Mouse (Mus musculus) spleen, adult 18-20 months (tissue): Measurements from ENCODE around the gene Gm20388.

Source experiments
- DNase-seq, 2 experiments: peaks; one replicate each; pipeline ENCODE4 v3.0.0; 2022; ENCODE audit warnings: mixed read lengths in 2 of 2

Gene Gm20388

DNA sequence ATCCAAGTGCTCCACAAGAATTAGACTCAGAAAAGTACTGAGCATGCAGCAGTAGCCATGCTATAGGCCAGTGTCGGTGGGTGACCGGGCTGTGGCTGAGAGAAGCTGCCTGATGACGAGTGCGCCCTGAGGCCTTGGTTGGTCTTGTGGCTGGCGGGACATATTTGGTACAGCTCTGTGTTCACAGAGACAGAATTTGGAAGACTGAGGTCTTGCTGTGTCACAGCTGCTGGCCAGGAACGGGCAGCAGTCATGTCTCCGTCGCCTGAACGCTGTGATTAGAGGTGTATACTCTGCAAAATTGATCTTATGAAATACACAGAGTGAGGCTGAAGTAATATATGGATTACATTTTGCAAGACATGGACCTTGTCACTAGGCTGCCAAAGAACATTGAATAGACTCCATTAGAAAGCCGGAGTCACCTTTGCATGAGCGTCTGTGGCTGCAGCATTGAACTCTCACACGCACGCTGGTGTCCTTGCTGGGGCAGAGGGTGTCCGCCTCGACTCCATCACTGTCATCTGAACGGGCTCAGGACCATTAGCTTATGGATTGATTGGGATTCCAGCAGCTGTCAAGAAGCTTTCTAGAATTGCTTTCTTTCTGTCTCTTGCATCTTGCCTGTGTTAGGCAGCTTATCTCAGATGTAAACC, 5.7 kb downstream of the Gm20388 start:
- DNase-seq = no peak

DNA sequence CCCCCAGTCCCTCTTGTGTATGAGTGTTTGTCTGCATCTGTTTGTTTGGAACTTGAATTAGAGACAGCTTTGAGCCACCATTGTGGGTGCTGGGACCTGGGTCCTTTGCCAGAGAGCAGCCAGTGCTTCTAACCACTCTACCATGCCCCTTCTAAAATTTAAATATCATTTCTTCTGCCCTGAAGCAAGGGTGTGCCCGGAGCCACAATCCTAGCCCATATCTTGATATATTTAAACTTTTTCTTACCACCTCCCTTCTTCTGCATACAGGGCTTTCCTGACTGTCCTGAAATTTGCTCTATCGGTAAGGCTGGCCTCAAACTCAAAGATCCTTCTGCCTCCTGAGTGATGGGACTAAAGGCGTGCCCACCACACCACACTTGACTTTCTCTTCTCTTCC, 6.8 kb downstream of the Gm20388 start:
- DNase-seq = no peak

DNA sequence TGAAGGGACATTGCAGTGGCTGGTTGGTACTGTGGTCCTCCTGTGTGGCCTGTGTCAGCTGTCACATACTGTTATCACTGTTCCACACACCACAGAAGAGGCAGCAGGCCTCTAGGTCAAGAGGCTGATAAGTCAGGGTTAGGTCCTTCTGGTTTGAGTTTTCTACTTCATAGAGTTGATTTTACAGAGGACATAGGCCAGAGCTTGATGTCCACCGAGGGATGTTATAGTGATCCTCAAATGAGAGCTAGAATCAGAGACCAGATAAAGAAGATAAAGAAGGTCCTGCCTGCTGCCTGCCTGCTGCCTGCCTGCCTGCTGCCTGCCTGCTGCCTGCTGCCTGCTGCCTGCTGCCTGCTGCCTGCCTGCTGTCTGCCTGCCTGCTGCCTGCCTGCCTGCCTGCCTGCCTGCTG, 7.5 kb downstream of the Gm20388 start:
- DNase-seq = no peak

DNA sequence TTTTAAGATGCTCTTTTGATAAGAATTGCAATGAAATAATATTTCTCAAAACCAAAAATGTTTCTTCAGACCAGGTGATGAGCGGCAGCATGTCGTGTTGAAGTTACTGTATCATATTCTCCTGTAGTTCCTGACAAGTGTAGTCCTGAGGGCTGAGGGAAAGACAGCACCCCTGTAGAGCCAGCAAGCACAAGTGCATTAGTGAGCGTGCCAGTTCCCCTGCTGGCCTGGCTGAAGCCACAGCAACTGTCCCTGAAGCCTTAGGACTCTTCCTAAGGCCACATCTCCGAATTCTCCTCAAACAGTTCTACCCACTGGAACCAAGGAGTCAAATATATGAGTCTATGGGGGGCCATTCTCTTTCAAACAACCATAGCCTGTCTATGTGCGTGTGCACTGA, 12.6 kb downstream of the Gm20388 start:
- DNase-seq = no peak

DNA sequence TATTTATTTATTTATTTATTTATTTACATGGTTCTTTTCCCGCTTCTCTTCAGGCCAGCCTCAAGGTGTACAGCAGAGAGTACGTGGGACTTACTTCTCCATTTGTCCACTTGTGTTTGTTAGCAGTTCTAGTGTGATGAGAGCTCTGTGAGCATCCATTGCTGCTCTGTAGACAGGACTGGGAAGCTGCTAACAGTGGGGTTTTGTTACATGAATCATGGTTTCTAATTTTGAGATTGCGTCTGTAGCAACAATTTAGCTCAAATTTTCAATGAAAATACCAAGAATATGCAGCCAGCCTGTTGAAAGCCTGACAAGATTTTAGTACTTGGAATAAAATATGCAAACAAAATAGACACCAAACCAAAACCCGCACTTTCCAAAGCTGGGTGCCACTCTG, 14.8 kb downstream of the Gm20388 start:
- no peak for DNase-seq

DNA sequence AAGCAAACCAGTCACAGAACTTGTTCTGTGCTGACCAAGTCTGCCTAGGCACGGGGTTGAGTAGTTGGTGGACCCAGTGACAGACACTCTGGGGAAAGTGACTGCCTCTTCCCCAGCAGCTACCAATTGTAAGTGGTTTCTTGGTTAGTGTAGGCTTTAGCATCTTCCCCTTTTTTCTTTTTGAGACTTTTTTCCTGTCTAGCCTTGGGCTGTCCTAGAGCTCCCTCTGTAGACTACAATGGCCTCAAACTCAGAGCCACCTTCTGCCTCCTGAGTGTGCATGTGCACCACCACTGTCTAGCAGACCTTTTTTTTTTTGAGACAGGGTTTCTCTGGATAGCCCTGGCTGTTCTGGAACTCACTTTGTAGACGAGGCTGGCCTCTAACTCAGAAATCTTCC, 15.8 kb downstream of the Gm20388 start:
- DNase-seq = peak in 1 of 2 experiments; percentile 29

DNA sequence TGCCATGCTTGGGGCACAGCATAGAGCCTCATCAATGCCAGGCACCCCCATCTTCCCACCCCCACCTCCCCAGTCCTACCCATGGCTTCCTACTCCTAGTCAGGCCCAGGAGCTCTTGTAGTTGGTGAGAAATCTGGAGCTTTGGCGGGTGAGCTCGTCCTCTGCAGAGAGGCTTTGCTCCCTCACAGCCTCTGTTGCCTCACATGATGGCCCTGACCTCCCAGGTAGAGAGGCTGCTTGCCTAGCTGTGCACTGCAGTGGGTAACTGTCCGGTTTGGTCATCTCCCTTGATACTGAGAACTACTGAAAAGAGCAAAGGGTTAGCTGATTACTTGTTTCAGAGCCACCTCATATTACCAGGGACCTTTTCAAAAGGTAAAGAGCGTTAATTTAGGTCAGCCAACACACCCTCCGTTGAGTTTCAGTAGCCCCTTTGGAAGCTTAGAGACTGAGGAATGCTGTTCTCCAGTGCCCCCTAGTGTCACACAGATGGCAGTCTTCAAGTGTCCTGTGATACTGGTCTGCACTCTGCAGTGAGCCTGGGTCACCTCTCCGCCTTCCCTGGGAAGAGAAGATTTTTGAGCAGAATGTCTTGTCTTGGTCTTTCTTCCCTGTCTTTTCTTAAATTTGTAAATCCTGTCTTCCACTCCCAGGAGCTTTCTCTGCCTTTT, 16.9 kb downstream of the Gm20388 start:
- no peak for DNase-seq

DNA sequence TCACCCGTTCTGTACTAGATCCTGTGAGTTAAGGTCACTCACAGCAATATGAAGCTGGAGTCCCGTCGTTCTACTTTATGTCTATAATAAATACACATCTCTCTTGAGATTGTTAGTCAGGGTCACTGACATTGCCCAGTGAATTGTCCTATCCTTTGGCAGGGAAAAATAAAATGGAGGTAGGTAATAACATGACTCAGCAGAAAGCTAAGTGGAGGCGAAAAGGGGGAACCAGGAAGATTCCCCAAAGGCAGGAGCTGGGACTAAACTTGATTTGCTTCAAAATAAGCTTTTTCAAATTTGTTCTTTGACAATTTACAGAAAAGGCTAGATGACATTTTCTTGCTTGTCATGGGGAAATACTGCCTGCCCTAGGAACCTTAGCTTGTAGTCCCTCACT, 20.7 kb downstream of the Gm20388 start:
- no peak for DNase-seq

DNA sequence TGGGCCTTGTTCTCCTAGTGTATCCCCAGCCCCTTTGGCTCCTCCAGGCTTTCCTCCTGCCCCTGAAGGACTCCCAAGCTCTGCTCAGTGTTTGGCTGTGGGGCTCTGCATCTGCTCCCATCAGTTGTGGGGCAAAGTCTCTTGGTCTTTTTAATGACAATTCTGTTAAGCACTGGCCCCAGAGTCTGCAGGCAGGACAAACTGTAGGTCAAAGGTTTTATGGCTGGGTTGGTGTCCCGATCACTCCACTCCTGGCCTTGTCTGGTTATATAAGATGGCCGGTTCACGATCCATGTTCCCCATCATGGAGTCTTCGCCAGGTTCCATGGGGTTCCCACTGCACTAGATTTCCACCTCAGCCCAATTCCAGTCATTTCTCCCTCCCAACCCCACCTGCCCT, 23.0 kb downstream of the Gm20388 start:
- DNase-seq = no peak

DNA sequence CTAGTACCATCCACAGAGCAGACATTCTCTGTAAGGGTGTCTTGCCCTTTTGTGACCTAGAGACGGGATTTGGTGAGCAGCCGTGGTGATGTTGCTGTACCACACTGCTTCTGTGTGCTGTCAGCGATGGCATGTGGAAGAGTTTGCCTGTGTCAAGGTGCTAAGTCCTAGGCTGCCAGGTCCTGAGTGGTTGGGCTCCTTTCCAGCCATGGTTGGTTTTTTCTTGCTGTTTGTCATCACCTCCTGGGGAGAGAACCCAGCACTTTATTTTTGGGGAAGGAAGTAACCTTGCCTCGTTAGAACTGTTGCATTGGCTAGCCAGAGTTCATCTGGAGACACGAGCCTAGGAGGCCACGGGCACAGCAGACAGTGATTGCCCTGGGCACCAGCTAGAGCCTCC, 24.9 kb downstream of the Gm20388 start:
- DNase-seq = no peak

DNA sequence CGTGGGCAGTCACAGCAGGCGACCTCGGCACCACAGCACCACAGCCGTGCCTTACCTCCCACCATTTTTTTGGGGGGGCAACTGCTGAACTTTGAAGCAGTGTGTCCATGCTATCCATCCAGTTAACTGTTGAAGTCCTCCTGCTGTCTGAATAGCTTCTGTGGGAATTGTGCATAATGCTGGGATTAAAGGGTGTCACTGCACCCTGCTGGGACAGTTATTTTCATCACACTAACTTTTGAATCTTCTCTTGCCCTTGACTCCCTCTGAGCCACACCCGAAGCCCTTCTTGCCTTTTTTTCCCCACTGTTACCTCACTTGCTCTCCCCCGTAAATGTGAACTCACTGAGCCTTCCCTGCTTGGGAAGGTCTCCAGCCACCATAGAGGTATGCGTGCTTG, 27.8 kb downstream of the Gm20388 start:
- DNase-seq = no peak

DNA sequence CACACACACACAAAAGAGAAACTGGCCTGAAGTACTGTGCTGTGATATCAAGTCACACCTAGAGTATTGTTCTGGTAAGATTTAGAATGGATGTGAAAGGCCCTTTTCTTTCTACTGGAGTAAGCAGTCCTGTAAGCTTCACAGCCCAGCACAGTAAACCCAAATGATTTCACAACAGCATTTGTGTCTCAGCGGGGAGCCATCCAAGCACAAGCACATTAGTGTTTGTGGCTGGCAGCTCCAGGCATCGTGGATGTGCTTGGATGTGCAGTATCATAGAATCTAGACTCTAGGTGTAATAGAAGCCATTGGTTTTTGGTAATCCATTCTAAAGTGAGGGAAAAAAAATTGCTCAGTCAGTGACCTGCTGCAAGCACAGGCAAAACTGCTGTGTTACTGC, 28.7 kb downstream of the Gm20388 start:
- no peak for DNase-seq

DNA sequence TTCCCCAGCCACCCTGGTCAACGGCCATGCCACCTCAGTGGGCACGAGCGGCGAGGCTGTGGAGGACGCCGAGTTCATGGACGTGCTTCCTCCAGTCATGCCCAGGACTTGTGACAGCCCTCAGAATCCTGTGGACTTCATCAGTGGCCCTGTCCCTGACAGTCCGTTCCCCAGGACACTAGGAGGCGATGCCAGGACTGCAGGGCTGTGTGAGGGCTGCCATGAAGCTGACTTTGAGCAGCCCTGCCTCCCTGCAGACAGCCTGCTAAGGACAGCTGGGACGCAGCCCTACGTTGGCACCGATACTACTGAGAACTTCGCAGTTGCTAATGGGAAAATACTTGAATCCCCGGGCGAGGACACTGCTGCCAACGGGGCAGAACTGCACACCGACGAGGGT, 30.8 kb downstream of the Gm20388 start:
- no peak for DNase-seq

DNA sequence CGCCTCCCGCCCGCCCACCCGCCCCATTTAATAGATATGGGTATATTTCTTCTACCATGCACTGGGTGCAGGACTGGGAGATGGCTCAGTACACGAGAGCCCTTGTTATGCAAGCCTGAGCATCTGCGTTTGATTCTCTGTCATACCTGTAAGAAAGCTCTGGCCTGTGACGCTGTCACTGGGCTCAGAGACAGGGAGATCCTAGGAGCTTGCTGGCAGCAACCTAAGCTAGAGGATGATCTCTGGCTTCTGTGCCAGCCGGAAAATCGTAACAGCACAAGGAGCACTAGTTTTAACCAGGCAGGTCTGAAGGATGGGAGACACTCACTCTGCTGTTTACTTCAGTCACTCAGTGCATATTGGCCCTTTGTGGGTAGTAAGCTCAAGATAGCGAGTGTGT, 33.0 kb downstream of the Gm20388 start:
- DNase-seq = no peak

DNA sequence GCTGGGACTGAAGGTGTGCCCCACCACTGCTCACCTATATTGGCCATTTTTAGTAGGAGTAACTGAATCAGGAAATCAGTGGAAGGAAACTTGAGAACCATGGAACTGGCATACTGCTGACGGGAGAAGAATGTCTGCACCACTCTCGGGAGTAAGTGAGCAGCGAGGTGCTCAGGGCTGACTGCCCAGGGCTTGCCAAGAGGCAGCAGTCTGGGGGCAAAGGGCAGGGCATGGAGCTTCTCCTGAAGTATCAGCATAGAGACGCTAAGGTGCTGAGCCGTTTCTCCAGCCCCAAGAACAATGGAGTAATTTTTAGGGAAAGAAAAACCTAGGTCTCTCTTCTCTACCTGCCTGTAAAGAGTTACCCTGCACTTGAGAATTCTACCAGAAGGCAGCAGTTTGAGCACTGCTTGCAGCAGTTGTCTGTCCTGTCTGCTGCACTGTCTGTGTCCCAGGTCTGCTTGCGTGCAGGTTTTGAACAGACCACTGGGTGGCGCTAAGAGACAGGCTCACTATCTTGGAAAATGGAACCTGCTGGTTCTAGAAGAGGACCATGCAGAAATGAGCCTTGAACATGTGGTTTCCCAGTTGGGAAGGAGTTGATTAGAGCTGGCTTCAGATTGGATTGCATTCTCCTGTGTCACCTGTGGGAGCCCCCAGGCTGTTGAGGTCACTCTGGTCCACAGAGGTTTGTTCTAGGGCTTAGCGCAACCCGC, 33.6 kb downstream of the Gm20388 start:
- peak in 1 of 2 experiments; percentile 62 for DNase-seq

DNA sequence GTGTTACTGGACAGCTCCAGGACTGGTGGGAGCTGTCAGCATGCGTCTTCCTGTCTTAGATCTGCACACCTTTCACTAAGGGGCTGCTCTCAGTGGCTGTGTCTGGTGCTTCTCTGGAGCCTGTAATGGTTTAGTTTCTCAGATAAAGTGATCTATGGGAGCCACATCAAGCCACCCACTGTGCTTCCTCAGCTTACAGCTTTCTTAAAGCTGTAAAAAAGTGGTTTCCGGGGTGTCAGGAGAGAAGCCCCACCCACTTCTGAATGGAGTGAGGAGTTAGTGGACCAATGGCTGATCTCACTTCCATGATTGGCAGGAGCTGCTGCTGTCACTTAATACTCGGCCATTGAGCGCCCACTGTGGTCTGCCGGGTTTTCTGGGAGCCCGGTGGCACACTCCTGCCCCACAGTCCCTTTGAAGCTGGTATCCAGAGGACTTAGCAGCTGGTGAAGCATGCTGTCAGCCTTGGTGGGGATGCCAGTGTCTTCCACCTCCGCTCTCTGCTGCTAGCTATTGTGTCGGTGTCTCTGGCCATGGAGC, 35.8 kb downstream of the Gm20388 start:
- no peak for DNase-seq

DNA sequence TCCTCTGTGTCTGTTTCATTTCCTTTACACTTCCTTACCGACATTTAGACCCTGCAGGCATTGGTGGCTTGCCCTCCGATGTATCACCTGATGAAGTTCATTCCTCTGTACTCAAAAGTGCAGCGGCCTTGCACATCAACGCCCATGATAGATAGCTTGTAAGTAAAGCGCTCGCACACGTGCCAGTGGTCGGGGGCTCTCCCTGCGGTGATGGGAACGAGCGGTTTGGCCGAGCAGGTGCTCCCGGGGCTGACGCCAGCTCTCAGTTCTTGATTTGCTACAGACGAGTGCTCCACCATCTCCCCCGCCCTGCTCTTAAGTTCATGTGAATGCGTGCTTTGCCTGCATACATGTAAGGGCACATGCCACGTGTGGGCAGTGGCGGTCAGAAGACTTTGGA, 37.0 kb downstream of the Gm20388 start:
- no peak for DNase-seq

DNA sequence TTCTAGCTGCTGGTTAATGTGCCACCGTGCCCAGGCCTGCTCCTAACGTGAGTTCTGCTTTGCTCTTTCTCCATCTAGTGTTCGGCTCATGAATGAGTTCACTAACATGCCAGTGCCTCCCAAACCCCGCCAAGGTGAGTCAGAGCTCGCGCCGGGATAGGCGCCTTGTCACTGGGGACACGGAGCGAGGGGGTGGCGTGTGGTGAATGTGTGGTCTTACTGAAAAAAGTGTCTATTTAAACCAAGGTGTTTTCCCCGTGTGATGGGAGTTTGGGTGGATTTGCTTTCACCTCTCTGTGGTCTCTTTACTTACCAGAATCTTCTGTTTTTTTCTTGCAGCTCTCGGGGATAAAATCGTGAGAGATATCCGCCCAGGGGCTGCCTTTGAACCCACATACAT, 37.7 kb downstream of the Gm20388 start:
- no peak for DNase-seq

DNA sequence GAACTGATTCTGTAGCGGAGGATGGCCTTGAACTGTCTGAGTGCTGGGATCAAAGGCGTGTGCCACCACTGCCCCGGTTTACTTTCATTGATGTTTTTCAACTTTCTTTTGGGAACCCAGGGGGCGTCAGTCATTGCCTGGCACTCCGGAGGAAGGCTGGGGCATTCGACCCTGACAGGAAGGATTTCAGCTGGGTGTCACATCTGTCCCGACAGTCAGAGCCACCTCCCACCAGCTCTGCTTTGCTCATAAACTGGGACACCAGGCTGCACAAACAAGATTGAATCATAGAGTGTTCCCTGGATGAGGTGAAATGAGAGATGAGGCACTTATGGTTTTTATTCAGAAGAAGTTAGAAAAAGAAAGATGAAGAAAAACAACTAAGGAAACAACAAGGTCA, 41.6 kb downstream of the Gm20388 start:
- no peak for DNase-seq

DNA sequence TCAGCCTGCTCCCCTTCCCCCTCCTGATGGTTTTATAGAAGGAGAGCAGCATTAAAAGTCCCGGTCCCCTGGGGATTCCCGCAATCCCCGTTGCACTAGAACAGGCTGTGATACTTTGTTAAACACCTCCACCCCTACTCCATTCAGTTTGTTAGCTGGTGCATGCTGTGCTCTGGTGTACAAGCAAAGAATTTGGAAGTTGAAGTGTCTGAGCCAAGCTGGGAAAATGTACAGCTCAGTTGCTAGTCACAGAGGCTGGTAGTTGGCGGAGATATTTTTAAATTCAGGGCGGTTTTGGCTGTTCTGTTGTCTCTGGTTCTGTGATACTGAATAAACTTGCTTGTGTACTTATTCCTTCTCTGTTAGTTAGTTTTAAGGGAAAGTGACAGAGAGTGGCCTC, 42.1 kb downstream of the Gm20388 start:
- no peak for DNase-seq

DNA sequence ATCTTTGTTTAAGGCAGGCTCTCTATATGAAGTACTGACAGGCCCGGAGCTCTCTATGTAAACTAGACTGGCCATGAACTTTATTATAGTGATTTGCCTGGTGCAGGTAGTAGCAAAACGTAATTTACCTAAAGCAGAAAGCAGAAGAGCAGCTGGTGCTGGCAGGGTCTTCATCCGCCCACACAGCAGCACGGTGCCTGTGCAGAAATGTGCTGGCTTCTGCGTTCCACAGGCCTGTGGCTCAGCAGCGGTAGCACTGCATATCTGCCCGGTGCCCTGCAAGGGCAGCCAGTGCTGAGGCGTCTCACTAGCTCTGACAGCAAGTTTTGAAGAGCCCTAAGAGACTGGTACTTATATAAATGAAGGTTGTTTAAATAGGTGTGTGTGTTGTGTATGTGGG, 44.7 kb downstream of the Gm20388 start:
- no peak for DNase-seq

DNA sequence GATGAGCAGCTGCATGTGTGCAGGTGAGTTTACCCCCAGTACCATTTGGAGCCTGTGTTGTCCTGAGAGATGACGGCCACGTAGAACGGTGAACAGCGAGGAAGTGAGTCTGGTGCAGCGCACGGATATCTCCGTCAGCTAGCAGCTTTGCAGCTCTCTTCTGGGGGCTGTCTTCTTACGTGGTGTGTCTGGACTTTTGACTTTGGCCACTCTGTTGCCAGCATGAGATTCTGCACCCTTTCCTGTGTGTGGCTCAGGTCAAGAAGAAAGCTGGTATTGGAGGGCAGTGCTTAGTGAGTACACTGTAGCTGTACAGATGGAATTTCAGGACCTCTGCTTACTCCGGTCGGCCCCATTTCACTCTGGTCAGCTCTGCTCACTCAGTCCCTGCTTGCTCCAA, 47.4 kb downstream of the Gm20388 start:
- DNase-seq = no peak

DNA sequence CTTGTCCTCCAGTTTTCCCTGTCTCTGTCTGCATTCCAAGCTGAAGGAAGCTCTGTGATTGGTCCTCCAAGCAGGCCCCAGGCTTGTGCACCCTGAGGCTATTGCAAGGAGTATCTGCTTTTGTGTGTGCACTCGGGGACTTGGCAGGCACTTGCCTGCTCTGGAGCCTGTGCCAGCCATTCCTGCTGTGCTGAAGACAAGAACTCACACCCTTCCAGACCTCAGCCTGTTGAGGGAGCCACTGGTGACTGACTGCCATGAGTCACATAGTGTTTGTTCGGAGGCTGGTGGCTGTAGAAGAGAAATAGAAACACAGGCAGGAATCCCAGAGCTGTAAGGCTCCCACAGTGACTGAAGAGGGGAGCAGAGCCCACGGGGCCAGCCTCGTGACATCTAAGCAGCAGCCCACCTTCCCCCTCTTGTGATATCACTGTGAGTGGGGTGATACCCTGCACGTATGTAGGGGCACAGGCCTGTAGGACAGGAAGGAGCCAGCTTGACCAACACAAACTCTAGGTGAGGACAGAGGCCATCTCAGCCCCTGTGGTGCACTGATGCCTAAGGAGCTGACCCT, 50.0 kb downstream of the Gm20388 start:
- no peak for DNase-seq

DNA sequence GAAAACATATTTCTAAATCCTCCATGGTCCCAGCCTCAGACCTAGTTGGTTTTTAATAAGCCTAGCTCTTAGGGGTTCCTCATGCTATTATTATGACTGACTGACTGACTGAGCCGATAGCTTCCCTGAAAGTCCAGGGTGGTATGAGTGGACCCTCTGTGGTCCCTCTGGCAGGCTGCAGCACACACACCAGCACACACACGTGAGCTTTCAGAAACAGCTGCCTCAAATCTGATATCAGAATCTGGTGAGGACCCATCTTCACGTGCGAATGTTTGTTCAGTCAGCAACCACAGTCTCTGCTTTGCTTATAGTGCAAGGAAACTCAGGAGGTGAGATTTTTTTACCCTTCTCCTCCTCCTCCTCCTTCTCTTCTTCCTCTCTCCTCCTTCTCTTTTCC, 54.2 kb downstream of the Gm20388 start:
- no peak for DNase-seq
